Mouse (Mus musculus) intestine, embryonic 14.5 days (tissue): ENCODE results near the gene Rspry1. TPM values are rescaled to one million over a fixed set of nuclear protein-coding genes. Genes with fewer than 3 reads are reported as not detected.

Source experiments
- ATAC-seq: fragments of 200-750 bp; cut with Nextera tagmentation; replicated peaks from 2 replicates; pipeline ENCODE4 v1.8.0; 2017; ENCODE audit warnings: low read depth, moderate number of reproducible peaks, moderate TSS enrichment, moderate library complexity; ENCODE audit not compliant: low FRiP score, low TSS enrichment
- DNase-seq: peaks from one replicate; pipeline ENCODE4 v3.0.0-alpha.2; 2018; ENCODE audit warnings: low spot score
- H3K27ac ChIP-seq: fragments of 300-500 bp; sonication (generic); 2 replicates; pipeline ENCODE4 v1.5.1; 2014; ENCODE audit warnings: low read depth, mild to moderate bottlenecking, control low read depth
- H3K27me3 ChIP-seq: fragments of 300-500 bp; sonication (generic); replicated peaks from 2 replicates; pipeline ENCODE4 v1.6.1; 2014; ENCODE audit warnings: low read length, control low read depth; ENCODE audit not compliant: control insufficient read depth, insufficient read depth
- H3K36me3 ChIP-seq: fragments of 300-500 bp; sonication (generic); 2 replicates; pipeline ENCODE4 v1.6.1; 2014; ENCODE audit warnings: low read length, control low read depth; ENCODE audit not compliant: control insufficient read depth, insufficient read depth
- H3K4me1 ChIP-seq: fragments of 300-500 bp; sonication (generic); replicated peaks from 2 replicates; pipeline ENCODE4 v1.6.1; 2014; ENCODE audit warnings: low read length, control low read depth, mixed read lengths; ENCODE audit not compliant: control insufficient read depth, insufficient read depth
- H3K4me2 ChIP-seq: fragments of 300-500 bp; sonication (generic); 2 replicates; pipeline ENCODE4 v1.6.1; 2014; ENCODE audit warnings: low read length
- H3K4me3 ChIP-seq: fragments of 300-500 bp; sonication (generic); 2 replicates; pipeline ENCODE4 v1.5.1; 2014; ENCODE audit warnings: low read depth, low read length, control low read depth, mixed read lengths
- H3K9ac ChIP-seq: fragments of 300-500 bp; sonication (generic); 2 replicates; pipeline ENCODE4 v1.6.1; 2014; ENCODE audit warnings: mild to moderate bottlenecking, low read length
- H3K9me3 ChIP-seq: fragments of 300-500 bp; sonication (generic); 2 replicates; pipeline ENCODE4 v1.6.1; 2016; ENCODE audit warnings: low read length, control low read depth; ENCODE audit not compliant: control insufficient read depth
- WGBS: fragments of 180-500 bp; shearing (Covaris S2); extraction: QIAGEN DNeasy Blood & Tissue Kit; methylation state at CpG from one replicate; pipeline ENCODE4 v1.1.7; 2014; 5-methylcytosine and 5-hydroxymethylcytosine counted together
- polyA plus RNA-seq: library from polyadenylated mRNA; unstranded; fragments of >200 nt; fragmentation: Nextera tagmentation; extraction: Ambion mirVana; gene quantifications from 2 replicates; pipeline ENCODE4 v1.2.1, GENCODE M21; 2014

The Rspry1 gene
- polyA plus RNA-seq, 1 experiment from 2014 or later, result 27.9 TPM

DNA sequence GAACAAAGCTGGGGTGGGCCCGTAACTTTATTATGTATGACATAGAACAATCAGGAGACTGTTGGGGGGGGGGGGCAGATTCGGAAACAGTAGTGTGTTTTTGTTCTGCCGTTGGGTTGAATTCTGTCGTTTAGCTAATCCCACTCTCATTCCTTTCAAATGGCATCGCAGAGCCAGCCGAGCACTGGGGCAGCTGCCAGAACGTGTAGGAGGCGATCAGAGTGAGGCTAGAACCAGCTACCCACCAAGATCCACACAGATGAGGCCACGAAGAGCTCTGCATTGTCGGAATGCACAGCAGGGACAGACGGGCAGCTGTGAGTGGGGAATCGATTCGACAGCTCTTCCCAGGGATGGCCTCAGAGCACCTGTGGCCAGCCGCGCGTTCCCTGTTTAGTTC, 97.6 kb downstream of the Rspry1 start:
- WGBS, result 69% methylated on average over 16 of the region's 16 CpGs
- ATAC-seq, result no peak
- no peak for DNase-seq

DNA sequence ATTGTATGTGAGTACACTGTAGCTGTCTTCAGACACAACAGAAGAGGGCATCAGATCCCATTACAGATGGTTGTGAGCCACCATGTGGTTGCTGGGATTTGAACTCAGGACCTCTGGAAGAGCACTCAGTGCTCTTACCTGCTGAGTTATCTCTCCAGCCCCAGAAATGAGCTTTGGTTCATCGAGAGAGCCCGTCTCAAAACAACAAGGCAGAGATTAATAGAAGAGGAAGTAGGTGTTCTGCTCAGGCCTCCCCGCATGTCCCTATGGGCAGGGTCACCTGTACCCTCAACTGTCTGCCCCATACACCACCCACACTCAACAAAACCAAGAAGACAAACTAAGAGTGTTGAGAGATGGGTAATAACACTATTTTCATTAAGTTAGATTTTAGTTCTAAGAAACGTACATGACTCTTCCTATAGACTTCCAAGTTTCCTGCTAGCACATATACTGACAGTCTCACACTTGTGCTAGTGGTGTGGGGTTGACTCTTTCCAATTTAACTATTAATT, 98.7 kb downstream of the Rspry1 start:
- Histone ChIP-seq H3K36me3 (no peaks in the 10 kb centered on the region), H3K4me2 (no peak overlapping the region), H3K4me3 (no peak overlapping the region), H3K9me3 (no peaks in the 10 kb centered on the region), H3K9ac (no peak overlapping the region), H3K27ac (no peak overlapping the region), H3K27me3 (peaks cover 18% of the 10 kb centered on the region), H3K4me1 (peaks cover under 1% of the 10 kb centered on the region; the same call in 1 of the 2 replicates)
- 82% methylated on average over 4 of the region's 4 CpGs for WGBS
- no peak for DNase-seq
- ATAC-seq, result no peak

More for the DNA sequence above, 97.6 kb downstream of the Rspry1 start:
- H3K27ac ChIP-seq, result no peak overlapping the region
- H3K4me2 ChIP-seq, result no peak overlapping the region
- no peak overlapping the region for H3K9ac ChIP-seq
- H3K9me3 ChIP-seq, result no peaks in the 10 kb centered on the region
- peaks cover 29% of the 10 kb centered on the region for H3K27me3 ChIP-seq
- peaks cover 4% of the 10 kb centered on the region; the same call in 1 of the 2 replicates for H3K4me1 ChIP-seq
- H3K4me3 ChIP-seq, result no peak overlapping the region
- no peaks in the 10 kb centered on the region for H3K36me3 ChIP-seq

DNA sequence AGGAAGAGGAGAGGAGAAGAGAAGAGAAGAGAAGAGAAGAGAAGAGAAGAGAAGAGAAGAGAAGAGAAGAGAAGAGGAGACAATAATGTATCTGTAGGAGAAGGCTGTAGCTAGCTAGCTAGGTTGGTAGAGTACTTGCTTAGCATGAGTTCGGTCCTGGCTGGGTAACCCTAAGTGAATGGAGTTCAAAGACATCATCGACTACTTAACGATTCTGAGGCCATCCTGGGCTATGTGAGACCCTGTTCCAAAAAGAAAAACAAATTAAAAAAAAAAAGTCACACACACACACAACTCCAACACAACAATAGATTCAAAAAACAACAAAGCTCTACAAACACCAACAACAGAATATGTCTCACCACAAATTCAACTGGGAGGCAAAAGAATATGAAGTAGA, 100.4 kb downstream of the Rspry1 start:
- no peaks in the 10 kb centered on the region for H3K36me3 ChIP-seq
- H3K4me3 ChIP-seq, result no peak overlapping the region
- ATAC-seq (no peak), DNase-seq (no peak)
- H3K9ac ChIP-seq, result no peak overlapping the region
- peaks cover 1% of the 10 kb centered on the region for H3K27me3 ChIP-seq
- H3K9me3 ChIP-seq, result no peaks in the 10 kb centered on the region
- no peaks in the 10 kb centered on the region for H3K4me1 ChIP-seq
- H3K27ac ChIP-seq, result no peak overlapping the region
- WGBS, result 78% methylated on average over 3 of the region's 3 CpGs
- no peak overlapping the region for H3K4me2 ChIP-seq

DNA sequence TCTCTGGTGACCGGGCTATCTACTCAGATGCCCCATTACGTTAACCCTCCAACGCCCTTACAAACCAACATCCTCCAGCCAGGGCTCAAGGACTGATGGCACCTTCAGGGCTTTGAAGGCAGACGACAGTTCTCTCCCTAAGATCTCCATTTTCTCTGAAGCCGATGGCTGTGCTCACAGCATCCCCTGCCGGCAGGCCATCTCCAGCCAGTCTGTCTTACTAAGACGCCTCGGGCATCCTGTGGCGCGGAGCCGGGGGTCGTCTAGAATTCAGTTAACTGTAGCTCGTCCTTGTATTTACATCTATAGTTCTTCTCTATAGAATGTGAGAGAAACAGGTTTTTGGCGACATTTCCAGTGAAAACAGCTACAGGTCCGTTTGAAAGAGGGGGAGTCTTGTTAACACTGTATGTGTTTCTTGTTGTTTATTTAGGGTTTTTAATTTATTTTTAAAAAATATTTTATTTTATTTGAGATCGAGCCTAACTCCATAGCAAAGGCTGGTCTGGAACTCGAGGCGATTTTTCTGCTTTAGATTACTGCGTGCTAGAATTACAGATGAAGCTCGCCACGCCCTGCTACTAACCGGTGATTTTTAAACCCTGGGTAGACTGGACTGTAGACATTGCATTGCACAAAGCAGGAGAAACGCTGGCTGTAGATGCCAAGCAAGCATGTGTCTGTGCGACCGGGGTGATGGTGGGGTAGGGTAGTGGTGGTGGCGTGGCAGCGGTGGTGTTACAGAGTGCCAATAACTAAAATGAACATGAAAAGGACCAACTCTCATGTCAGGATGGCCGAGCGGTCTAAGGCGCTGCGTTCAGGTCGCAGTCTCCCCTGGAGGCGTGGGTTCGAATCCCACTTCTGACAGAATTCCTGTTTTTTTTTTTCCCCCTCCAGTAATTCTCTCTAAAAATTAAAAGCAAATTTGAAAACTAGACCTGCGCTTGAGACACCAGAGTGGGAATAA, 101.4 kb downstream of the Rspry1 start:
- Histone ChIP-seq H3K27me3 (no peaks in the 10 kb centered on the region), H3K9me3 (no peaks in the 10 kb centered on the region), H3K36me3 (no peaks in the 10 kb centered on the region), H3K9ac (peak overlapping the region; percentile 8; the same call in 1 of the 2 replicates), H3K4me1 (no peaks in the 10 kb centered on the region), H3K4me3 (peak overlapping the region; percentile 52), H3K27ac (no peak overlapping the region), H3K4me2 (peak overlapping the region; percentile 51)
- ATAC-seq (peak; percentile 89), DNase-seq (peak; percentile 88)
- WGBS, result under 1% methylated on average over 35 of the region's 35 CpGs

DNA sequence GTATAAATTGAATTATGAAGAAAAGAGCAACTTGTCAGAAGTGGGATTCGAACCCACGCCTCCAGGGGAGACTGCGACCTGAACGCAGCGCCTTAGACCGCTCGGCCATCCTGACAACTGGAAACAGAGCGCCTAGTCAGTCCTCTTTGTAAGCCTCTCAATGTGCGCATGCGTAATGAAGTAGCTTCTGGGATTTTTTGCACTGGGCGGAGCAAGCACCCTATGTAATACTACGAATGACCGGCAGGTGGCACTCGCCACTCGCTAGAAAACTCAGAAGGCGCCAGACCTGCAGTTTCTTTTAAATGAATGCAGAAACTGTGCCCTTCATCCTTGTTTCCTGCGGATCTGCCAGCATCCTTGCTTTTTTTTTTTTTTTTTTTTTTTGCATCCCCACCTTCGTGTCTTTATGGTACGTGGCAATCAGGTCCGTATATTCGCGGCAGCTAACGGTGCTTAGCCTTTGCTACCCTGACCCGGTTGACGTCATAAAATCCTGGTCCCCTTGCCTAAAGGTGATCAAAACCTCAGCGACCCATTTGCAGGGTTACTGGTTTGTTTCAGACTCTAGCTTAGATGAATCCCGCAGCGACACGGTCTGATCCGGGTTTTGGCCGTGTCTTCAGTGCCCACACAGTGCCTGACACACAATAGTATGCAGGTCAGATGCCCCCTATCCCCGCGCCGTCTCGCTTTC, 102.4 kb downstream of the Rspry1 start:
- no peaks in the 10 kb centered on the region for H3K27me3 ChIP-seq
- H3K27ac ChIP-seq, result no peak overlapping the region
- peak; percentile 100 for DNase-seq
- ATAC-seq, result peak; percentile 88
- no peaks in the 10 kb centered on the region for H3K9me3 ChIP-seq
- no peaks in the 10 kb centered on the region for H3K36me3 ChIP-seq
- H3K4me1 ChIP-seq, result no peaks in the 10 kb centered on the region
- peak overlapping the region; percentile 69 for H3K4me2 ChIP-seq
- peak overlapping the region; percentile 52 for H3K4me3 ChIP-seq
- H3K9ac ChIP-seq, result peak overlapping the region; percentile 38
- WGBS, result under 1% methylated on average over 35 of the region's 35 CpGs

DNA sequence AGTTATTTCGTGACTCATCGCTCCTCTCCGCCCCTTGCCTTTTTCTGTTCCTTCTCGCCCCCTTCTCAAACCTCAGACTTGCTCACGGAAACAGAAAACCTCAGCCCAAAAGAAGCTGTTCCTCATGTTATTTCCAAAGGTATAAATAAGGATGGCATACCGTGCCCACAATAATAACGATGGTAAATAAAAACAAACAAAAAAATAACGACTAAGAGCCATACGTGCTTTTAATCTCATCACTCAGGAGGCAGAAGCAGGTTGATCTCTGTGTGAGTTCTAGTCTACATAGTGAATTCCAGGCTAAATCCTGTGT, 102.9 kb downstream of the Rspry1 start:
- Histone ChIP-seq H3K9ac (peak overlapping the region; percentile 38; the same call in 1 of the 2 replicates), H3K4me3 (peak overlapping the region; percentile 37), H3K4me1 (no peaks in the 10 kb centered on the region), H3K36me3 (no peaks in the 10 kb centered on the region), H3K9me3 (no peaks in the 10 kb centered on the region), H3K4me2 (peak overlapping the region; percentile 69), H3K27me3 (no peaks in the 10 kb centered on the region), H3K27ac (no peak overlapping the region)
- 18% methylated on average over 9 of the region's 9 CpGs for WGBS
- ATAC-seq, result no peak
- DNase-seq, result no peak

DNA sequence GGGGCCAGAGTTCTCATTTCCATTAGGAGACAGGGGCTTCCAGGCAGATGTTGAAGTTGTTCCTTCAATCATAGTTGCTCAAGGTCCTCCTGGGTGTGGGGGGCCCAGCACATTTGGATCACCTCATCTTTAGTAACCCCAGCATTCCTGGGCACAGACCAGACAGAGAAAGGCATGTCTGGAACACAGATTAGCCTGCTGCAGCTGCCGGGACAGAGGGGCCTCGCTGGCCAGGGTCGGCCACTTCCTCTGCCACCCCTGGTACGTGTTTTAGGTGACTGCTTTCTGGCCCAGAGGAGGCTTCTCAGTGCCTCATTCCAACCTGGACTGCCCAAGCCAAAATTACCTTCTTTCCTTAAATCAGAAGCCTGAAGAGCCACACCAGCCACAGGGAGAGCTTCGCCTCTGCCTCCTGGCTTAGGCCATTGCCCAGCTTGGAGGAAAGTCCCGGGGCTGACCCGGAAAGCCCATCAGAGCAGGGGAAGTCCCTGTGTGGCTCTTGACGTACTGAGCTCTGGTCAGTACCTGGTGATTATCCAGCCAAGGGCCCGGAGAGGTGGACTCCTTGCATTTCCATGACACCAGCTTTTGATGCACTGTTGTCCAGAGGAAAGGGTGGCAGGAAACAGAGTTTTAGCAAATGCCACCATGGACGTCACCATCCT, 104.0 kb downstream of the Rspry1 start:
- Histone ChIP-seq H3K4me1 (no peaks in the 10 kb centered on the region), H3K4me3 (no peak overlapping the region), H3K9me3 (no peaks in the 10 kb centered on the region), H3K27ac (no peak overlapping the region), H3K4me2 (no peak overlapping the region), H3K9ac (no peak overlapping the region), H3K36me3 (no peaks in the 10 kb centered on the region), H3K27me3 (no peaks in the 10 kb centered on the region)
- DNase-seq, result no peak
- 86% methylated on average over 10 of the region's 10 CpGs for WGBS
- ATAC-seq, result no peak

DNA sequence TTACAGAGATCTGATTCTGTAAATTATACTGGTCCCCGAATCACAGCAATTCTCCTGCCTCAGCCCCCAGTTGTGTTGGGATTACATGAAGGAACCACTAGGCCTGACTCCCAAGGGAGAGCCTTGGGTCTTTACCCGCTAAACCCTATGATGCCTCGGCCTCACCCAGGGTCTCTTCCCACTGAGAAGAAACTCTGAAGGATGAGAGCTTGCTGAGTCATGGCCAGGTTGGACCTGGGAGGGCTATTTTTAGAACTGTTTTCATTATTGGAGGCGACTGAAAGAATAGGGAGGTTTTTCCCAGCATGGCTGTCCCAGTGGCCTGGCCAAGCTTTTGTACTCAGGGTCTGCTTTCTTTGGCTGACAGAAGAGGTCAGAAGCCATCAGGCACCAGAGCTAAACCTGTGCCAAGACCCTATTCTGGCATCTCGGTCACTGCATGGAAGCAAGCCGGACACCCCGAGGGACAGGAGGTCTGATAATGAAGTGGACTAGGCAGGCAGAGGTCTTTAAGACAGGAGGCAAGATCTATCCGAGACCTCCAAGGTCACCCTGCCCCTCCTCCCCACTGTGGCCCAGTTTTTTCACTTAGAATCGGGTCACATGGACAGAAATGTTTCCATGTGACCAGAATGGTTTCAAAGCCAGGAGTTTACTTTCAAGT, 105.1 kb downstream of the Rspry1 start:
- no peak overlapping the region for H3K4me2 ChIP-seq
- no peak overlapping the region for H3K9ac ChIP-seq
- H3K36me3 ChIP-seq, result no peaks in the 10 kb centered on the region
- no peaks in the 10 kb centered on the region for H3K27me3 ChIP-seq
- no peak overlapping the region for H3K27ac ChIP-seq
- DNase-seq, result no peak
- H3K4me1 ChIP-seq, result no peaks in the 10 kb centered on the region
- 71% methylated on average over 9 of the region's 9 CpGs for WGBS
- no peak overlapping the region for H3K4me3 ChIP-seq
- ATAC-seq, result no peak
- H3K9me3 ChIP-seq, result no peaks in the 10 kb centered on the region
